Mouse (Mus musculus): ENCODE measurements around the gene Fnbp1. TPM values are rescaled to one million over a fixed set of nuclear protein-coding genes. Genes with fewer than 3 reads are reported as not detected.
A peak's percentile ranks its signal among the peaks of the same experiment; 100 is the strongest.

Fnbp1 gene
- polyA plus RNA-seq, 1 experiment from 2014 or later = 29.1 TPM

DNA sequence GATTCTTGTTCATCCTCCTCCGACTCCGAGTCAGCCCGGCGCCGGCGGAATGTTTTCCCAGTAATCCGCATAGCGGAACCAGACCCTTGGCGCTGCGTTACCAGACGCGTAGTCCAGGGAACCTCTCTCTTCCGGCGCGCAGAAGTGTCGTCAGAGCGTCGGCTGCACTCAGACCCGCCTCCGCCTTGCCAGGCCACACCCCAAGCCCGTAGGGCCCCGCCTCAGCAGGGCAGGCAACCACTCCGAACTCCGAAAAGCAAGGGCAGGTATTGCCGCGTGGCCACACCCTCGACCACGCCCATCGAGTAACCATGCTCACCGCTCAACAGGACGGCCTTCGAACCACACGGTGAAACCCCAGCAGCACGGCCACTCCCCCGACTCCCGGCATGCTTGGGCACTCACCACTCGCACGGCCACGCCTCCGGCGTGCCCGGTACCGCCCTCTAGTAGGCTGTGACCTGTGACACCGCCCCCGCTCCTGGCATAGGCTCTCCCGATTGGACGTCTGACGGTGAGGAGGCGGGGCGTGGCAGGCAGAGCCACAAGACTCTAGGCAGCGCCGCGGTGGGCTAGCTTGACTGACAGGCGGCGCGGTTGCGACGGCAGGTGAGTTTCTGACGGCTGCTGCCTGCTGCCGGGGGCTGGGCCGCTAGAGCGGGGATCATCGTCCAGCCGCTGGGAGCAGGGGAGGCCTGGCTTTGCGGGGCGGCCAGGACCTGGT is 159.9 kb downstream of the Fnbp1 start, which contains the start of the genes BC005624 and Usp20:
Gene BC005624, minus strand, starts transcription at position 412 of the 724 bp plus-strand sequence.
Gene Usp20, plus strand, starts transcription at position 490 of the 724 bp plus-strand sequence.
- WGBS = under 1% methylated on average over 66 of the region's 66 CpGs
- Histone ChIP-seq H3K36me3 (replicated peaks; ENCODE audit: control insufficient read depth, insufficient read depth) (peaks cover 24% of the 10 kb centered on the region), H3K4me2 (replicated peaks) (peak within 1 kb of the TSS; percentile 74), H3K27me3 (ENCODE audit: control insufficient read depth, insufficient read depth, low read length) (no peaks in the 10 kb centered on the region), H3K9ac (peak within 1 kb of the TSS; percentile 73), H3K4me1 (replicated peaks; ENCODE audit: control insufficient read depth, insufficient read depth, low read length) (peaks cover 15% of the 10 kb centered on the region), H3K27ac (peak within 1 kb of the TSS; percentile 76), H3K4me3 (replicated peaks; ENCODE audit: low read length) (peak within 1 kb of the TSS; percentile 68), H3K9me3 (ENCODE audit: control insufficient read depth, low read length) (no peaks in the 10 kb centered on the region)
- DNase-seq (ENCODE audit: low spot score) = peak; percentile 99
- ATAC-seq (ENCODE audit: low FRiP score) = peak; percentile 98

Other genes with a start within 250 kb of the Fnbp1 start
- gene Ptges, start 212.1 kb downstream of the Fnbp1 start, polyA plus RNA-seq (2014; fragmentation: Nextera tagmentation; extraction: Ambion mirVana) = 3.7 and 4.1 TPM in 2 replicates
- gene Tor1b, start 189.0 kb downstream of the Fnbp1 start, polyA plus RNA-seq (2014; fragmentation: Nextera tagmentation; extraction: Ambion mirVana) = 19.4 and 20.6 TPM in 2 replicates
- 81.2 and 82.0 TPM in 2 replicates for gene Tor1a, start 174.1 kb downstream of the Fnbp1 start, polyA plus RNA-seq (2014; fragmentation: Nextera tagmentation; extraction: Ambion mirVana)
- gene BC005624, start 159.8 kb downstream of the Fnbp1 start, polyA plus RNA-seq (2014; fragmentation: Nextera tagmentation; extraction: Ambion mirVana) = 72.5 and 73.7 TPM in 2 replicates
- gene Usp20, start 159.7 kb downstream of the Fnbp1 start, polyA plus RNA-seq (2014; fragmentation: Nextera tagmentation; extraction: Ambion mirVana) = 33.4 and 34.2 TPM in 2 replicates
- 25.1 and 26.1 TPM in 2 replicates for gene Gpr107, start 10.3 kb upstream of the Fnbp1 start, polyA plus RNA-seq (2014; fragmentation: Nextera tagmentation; extraction: Ambion mirVana)
- 213 TPM in 2 replicates for gene Ncs1, start 103.8 kb upstream of the Fnbp1 start, polyA plus RNA-seq (2014; fragmentation: Nextera tagmentation; extraction: Ambion mirVana)
- 0.14 and 0.37 TPM in 2 replicates for gene Hmcn2, start 172.4 kb upstream of the Fnbp1 start, polyA plus RNA-seq (2014; fragmentation: Nextera tagmentation; extraction: Ambion mirVana)

All from hindbrain, embryonic 14.5 days (tissue).